Mouse (Mus musculus) yolk sac, embryonic 10.5 days (tissue): ENCODE data around the gene Kcnip4.

Experiments used
- DNase-seq: peaks from one replicate; pipeline ENCODE4 v3.0.0-alpha.2; 2017; ENCODE audit warnings: low spot score

Gene Kcnip4

GRCm38 (mm10) chr5:49352061-49352460, 172.6 kb downstream of the Kcnip4 start:
- no peak for DNase-seq

- DNase-seq, result peak; percentile 51
Observed at GRCm38 (mm10) chr5:49350126-49350909, 174.4 kb downstream of the Kcnip4 start.

GRCm38 (mm10) chr5:49349541-49349940, 175.2 kb downstream of the Kcnip4 start:
- no peak for DNase-seq

- no peak for DNase-seq
Observed at GRCm38 (mm10) chr5:49348511-49348910, 176.2 kb downstream of the Kcnip4 start.

GRCm38 (mm10) chr5:49344606-49345005, 180.1 kb downstream of the Kcnip4 start:
- no peak for DNase-seq

GRCm38 (mm10) chr5:49337164-49337563, 187.5 kb downstream of the Kcnip4 start:
- no peak for DNase-seq

- DNase-seq, result no peak
Observed at GRCm38 (mm10) chr5:49333063-49333462, 191.6 kb downstream of the Kcnip4 start.

- no peak for DNase-seq
Observed at GRCm38 (mm10) chr5:49329023-49329422, 195.7 kb downstream of the Kcnip4 start.

- DNase-seq, result no peak
Observed at GRCm38 (mm10) chr5:49318661-49319060, 206.0 kb downstream of the Kcnip4 start.

GRCm38 (mm10) chr5:49317869-49318268, 206.8 kb downstream of the Kcnip4 start:
- no peak for DNase-seq

GRCm38 (mm10) chr5:49306796-49307195, 217.9 kb downstream of the Kcnip4 start:
- DNase-seq, result no peak

- DNase-seq, result no peak
Observed at GRCm38 (mm10) chr5:49305321-49305720, 219.4 kb downstream of the Kcnip4 start.

GRCm38 (mm10) chr5:49298654-49299053, 226.1 kb downstream of the Kcnip4 start:
- no peak for DNase-seq

GRCm38 (mm10) chr5:49292421-49292820, 232.3 kb downstream of the Kcnip4 start:
- no peak for DNase-seq

- no peak for DNase-seq
Observed at GRCm38 (mm10) chr5:49291801-49292200, 232.9 kb downstream of the Kcnip4 start.

GRCm38 (mm10) chr5:49285455-49286135, 239.1 kb downstream of the Kcnip4 start:
- DNase-seq, result no peak

GRCm38 (mm10) chr5:49284776-49285175, 239.9 kb downstream of the Kcnip4 start:
- no peak for DNase-seq

GRCm38 (mm10) chr5:49283403-49283802, 241.3 kb downstream of the Kcnip4 start:
- no peak for DNase-seq

GRCm38 (mm10) chr5:49271864-49272263, 252.8 kb downstream of the Kcnip4 start:
- DNase-seq, result no peak

GRCm38 (mm10) chr5:49268807-49269206, 255.9 kb downstream of the Kcnip4 start:
- DNase-seq, result no peak

GRCm38 (mm10) chr5:49259356-49259755, 265.4 kb downstream of the Kcnip4 start:
- DNase-seq, result no peak

GRCm38 (mm10) chr5:49256850-49257249, 267.9 kb downstream of the Kcnip4 start:
- DNase-seq, result no peak

- no peak for DNase-seq
Observed at GRCm38 (mm10) chr5:49255983-49256382, 268.7 kb downstream of the Kcnip4 start.
